Mouse (Mus musculus) limb, embryonic 15.5 days (tissue): ENCODE data around the gene Ppp4c. TPM values are rescaled to one million over a fixed set of nuclear protein-coding genes. Genes with fewer than 3 reads are reported as not detected.

Source experiments
- ATAC-seq: fragments of 200-750 bp; cut with Nextera tagmentation; 2 replicates; pipeline ENCODE4 v1.8.0; 2017; ENCODE audit warnings: low read depth, moderate TSS enrichment; ENCODE audit not compliant: insufficient number of reproducible peaks, low FRiP score, low TSS enrichment
- H3K27ac ChIP-seq: fragments of 300-500 bp; sonication (generic); 2 replicates; pipeline ENCODE4 v1.5.1; 2015; ENCODE audit warnings: moderate library complexity, mild to moderate bottlenecking, inconsistent platforms
- H3K27me3 ChIP-seq: fragments of 300-500 bp; sonication (generic); 2 replicates; pipeline ENCODE4 v1.6.1; 2015; ENCODE audit warnings: inconsistent platforms
- H3K36me3 ChIP-seq: fragments of 300-500 bp; sonication (generic); 2 replicates; pipeline ENCODE4 v1.6.1; 2015; ENCODE audit warnings: inconsistent platforms
- H3K4me1 ChIP-seq: fragments of 300-500 bp; sonication (generic); 2 replicates; pipeline ENCODE4 v1.6.1; 2015; ENCODE audit warnings: inconsistent platforms
- H3K4me2 ChIP-seq: fragments of 300-500 bp; sonication (generic); 2 replicates; pipeline ENCODE4 v1.6.1; 2015; ENCODE audit warnings: mild to moderate bottlenecking, inconsistent platforms
- H3K4me3 ChIP-seq: fragments of 300-500 bp; sonication (generic); 2 replicates; pipeline ENCODE4 v1.5.1; 2015; ENCODE audit warnings: mild to moderate bottlenecking, inconsistent platforms
- H3K9ac ChIP-seq: fragments of 300-500 bp; sonication (generic); 2 replicates; pipeline ENCODE4 v1.6.1; 2015; ENCODE audit warnings: inconsistent platforms
- H3K9me3 ChIP-seq: fragments of 300-500 bp; sonication (generic); 2 replicates; pipeline ENCODE4 v1.6.1; 2016; ENCODE audit warnings: inconsistent platforms
- WGBS: fragments of 180-500 bp; shearing (Covaris S2); methylation state at CpG from one replicate; pipeline ENCODE4 v1.1.7; 2015; 5-methylcytosine and 5-hydroxymethylcytosine counted together
- polyA plus RNA-seq: library from polyadenylated mRNA; unstranded; fragments of >200 nt; fragmentation: Nextera tagmentation; extraction: Ambion mirVana; gene quantifications from 2 replicates; pipeline ENCODE4 v1.2.1, GENCODE M21; 2015

Ppp4c gene
- polyA plus RNA-seq, 1 experiment from 2014 or later: 227 TPM

- no peak overlapping the region for H3K27ac ChIP-seq
- H3K4me2 ChIP-seq: no peak overlapping the region
- no peaks in the 10 kb centered on the region for H3K9me3 ChIP-seq
- H3K4me3 ChIP-seq: no peak overlapping the region
- no peaks in the 10 kb centered on the region for H3K27me3 ChIP-seq
- ATAC-seq: no peak
- H3K9ac ChIP-seq: no peak overlapping the region
- H3K4me1 ChIP-seq: 0 out of 2 replicates have a peak, but pooled peaks cover 4% of the 10 kb centered on the region
- H3K36me3 ChIP-seq: no peaks in the 10 kb centered on the region
- WGBS: 87% methylated on average over 5 of the region's 5 CpGs
Measured at GRCm38 (mm10) chr7:126741452-126741851, 50.8 kb downstream of the Ppp4c start.

GRCm38 (mm10) chr7:126740977-126741376, 51.3 kb downstream of the Ppp4c start:
- Histone ChIP-seq H3K9ac (no peak overlapping the region), H3K36me3 (no peaks in the 10 kb centered on the region), H3K4me1 (no peaks in the 10 kb centered on the region), H3K4me2 (no peak overlapping the region), H3K4me3 (no peak overlapping the region), H3K27ac (no peak overlapping the region), H3K9me3 (no peaks in the 10 kb centered on the region), H3K27me3 (no peaks in the 10 kb centered on the region)
- ATAC-seq: no peak
- 53% methylated on average over 5 of the region's 5 CpGs for WGBS

GRCm38 (mm10) chr7:126740132-126740735, 52.1 kb downstream of the Ppp4c start:
- no peaks in the 10 kb centered on the region for H3K36me3 ChIP-seq
- H3K4me3 ChIP-seq: no peak overlapping the region
- no peak overlapping the region for H3K9ac ChIP-seq
- no peak overlapping the region for H3K4me2 ChIP-seq
- H3K9me3 ChIP-seq: no peaks in the 10 kb centered on the region
- no peak for ATAC-seq
- H3K4me1 ChIP-seq: no peaks in the 10 kb centered on the region
- 80% methylated on average over 13 of the region's 13 CpGs for WGBS
- H3K27me3 ChIP-seq: no peaks in the 10 kb centered on the region
- H3K27ac ChIP-seq: no peak overlapping the region

GRCm38 (mm10) chr7:126739551-126739950, 52.7 kb downstream of the Ppp4c start:
- Histone ChIP-seq H3K27me3 (no peaks in the 10 kb centered on the region), H3K9ac (no peak overlapping the region), H3K4me3 (no peak overlapping the region), H3K4me2 (no peak overlapping the region), H3K9me3 (no peaks in the 10 kb centered on the region), H3K36me3 (no peaks in the 10 kb centered on the region), H3K27ac (no peak overlapping the region), H3K4me1 (no peaks in the 10 kb centered on the region)
- WGBS: 83% methylated on average over 17 of the region's 17 CpGs
- ATAC-seq: no peak

GRCm38 (mm10) chr7:126736122-126736521, 56.2 kb downstream of the Ppp4c start:
- no peak for ATAC-seq
- Histone ChIP-seq H3K36me3 (no peaks in the 10 kb centered on the region), H3K27me3 (no peaks in the 10 kb centered on the region), H3K4me2 (no peak overlapping the region), H3K9me3 (no peaks in the 10 kb centered on the region), H3K4me1 (no peaks in the 10 kb centered on the region), H3K4me3 (no peak overlapping the region), H3K27ac (no peak overlapping the region), H3K9ac (no peak overlapping the region)
- 81% methylated on average over 8 of the region's 8 CpGs for WGBS

Other genes with a start within 250 kb of the Ppp4c start
- gene Eif3c, start 226.1 kb downstream of the Ppp4c start, polyA plus RNA-seq: 173 and 191 TPM in 2 replicates
- 0.79 and 1.9 TPM in 2 replicates for gene Apobr, start 207.6 kb downstream of the Ppp4c start, polyA plus RNA-seq
- gene Cln3, start 206.7 kb downstream of the Ppp4c start, polyA plus RNA-seq: 32.7 and 37.7 TPM in 2 replicates
- gene Il27, start 197.6 kb downstream of the Ppp4c start, polyA plus RNA-seq: not detected in 2 replicates
- 29.8 and 41.9 TPM in 2 replicates for gene Nupr1, start 161.6 kb downstream of the Ppp4c start, polyA plus RNA-seq
- 43.4 and 43.9 TPM in 2 replicates for gene Sgf29, start 143.2 kb downstream of the Ppp4c start, polyA plus RNA-seq
- gene Sult1a1, start 116.1 kb downstream of the Ppp4c start, polyA plus RNA-seq: 12.2 and 17.5 TPM in 2 replicates
- gene Bola2, start 97.1 kb downstream of the Ppp4c start, polyA plus RNA-seq: 109 and 131 TPM in 2 replicates
- gene Slx1b, start 96.7 kb downstream of the Ppp4c start, polyA plus RNA-seq: 10.5 and 12.3 TPM in 2 replicates
- 44.5 and 46.5 TPM in 2 replicates for gene Coro1a, start 84.7 kb downstream of the Ppp4c start, polyA plus RNA-seq
- gene Mapk3, start 32.9 kb downstream of the Ppp4c start, polyA plus RNA-seq: 65.2 and 68.3 TPM in 2 replicates
- gene Gdpd3, start 26.2 kb downstream of the Ppp4c start, polyA plus RNA-seq: 16.8 and 17.7 TPM in 2 replicates
- 117 and 122 TPM in 2 replicates for gene Ypel3, start 15.5 kb downstream of the Ppp4c start, polyA plus RNA-seq
- gene Tbx6, start 11.0 kb downstream of the Ppp4c start, polyA plus RNA-seq: 0.37 and 0.46 TPM in 2 replicates
- 0.22 and 0.56 TPM in 2 replicates for gene Fam57b, start 5.2 kb upstream of the Ppp4c start, polyA plus RNA-seq
- not detected in 2 replicates for gene 4930451I11Rik, start 39.1 kb upstream of the Ppp4c start, polyA plus RNA-seq
- 0.57 and 0.82 TPM in 2 replicates for gene Doc2a, start 54.9 kb upstream of the Ppp4c start, polyA plus RNA-seq
- 26.7 and 30.1 TPM in 2 replicates for gene Hirip3, start 69.5 kb upstream of the Ppp4c start, polyA plus RNA-seq
- 80.7 and 82.1 TPM in 2 replicates for gene Ino80e, start 69.9 kb upstream of the Ppp4c start, polyA plus RNA-seq
- 40.9 and 46.3 TPM in 2 replicates for gene Taok2, start 92.2 kb upstream of the Ppp4c start, polyA plus RNA-seq
- gene Tmem219, start 130.4 kb upstream of the Ppp4c start, polyA plus RNA-seq: 31.3 and 35.1 TPM in 2 replicates
- 13.5 and 15.3 TPM in 2 replicates for gene Kctd13, start 136.4 kb upstream of the Ppp4c start, polyA plus RNA-seq
- gene Asphd1, start 157.1 kb upstream of the Ppp4c start, polyA plus RNA-seq: 0.10 TPM in 1 of 2 replicates, not detected in the other
- gene Sez6l2, start 158.1 kb upstream of the Ppp4c start, polyA plus RNA-seq: 0.46 and 0.50 TPM in 2 replicates
- gene Cdipt, start 183.4 kb upstream of the Ppp4c start, polyA plus RNA-seq: 105 and 119 TPM in 2 replicates
- 1.5 and 1.6 TPM in 2 replicates for gene Cdiptos, start 183.6 kb upstream of the Ppp4c start, polyA plus RNA-seq
- 13.1 and 17.0 TPM in 2 replicates for gene Mvp, start 222.1 kb upstream of the Ppp4c start, polyA plus RNA-seq
- 0.63 and 1.8 TPM in 2 replicates for gene Pagr1b, start 224.0 kb upstream of the Ppp4c start, polyA plus RNA-seq
- gene Pagr1a, start 224.9 kb upstream of the Ppp4c start, polyA plus RNA-seq: 46.7 and 85.6 TPM in 2 replicates
- gene Gm42742, start 228.6 kb upstream of the Ppp4c start, polyA plus RNA-seq: 28.9 and 58.2 TPM in 2 replicates
- 16.5 and 17.5 TPM in 2 replicates for gene Prrt2, start 228.7 kb upstream of the Ppp4c start, polyA plus RNA-seq
- 49.8 and 54.8 TPM in 2 replicates for gene Maz, start 234.5 kb upstream of the Ppp4c start, polyA plus RNA-seq
- gene Kif22, start 250.0 kb upstream of the Ppp4c start, polyA plus RNA-seq: 90.7 and 96.9 TPM in 2 replicates